Mouse (Mus musculus) ES-Bruce4 (cell line): Measurements from ENCODE around the gene Capn15.

Experiments used
- CTCF ChIP-seq: IDR thresholded peaks from one replicate; pipeline ENCODE4 v1.8.1; 2011; ENCODE audit warnings: low read depth, low read length
- EP300 ChIP-seq: IDR thresholded peaks from 2 replicates; pipeline ENCODE4 v1.6.1; 2011; ENCODE audit warnings: low read depth, low read length; ENCODE audit not compliant: insufficient read depth
- POLR2A ChIP-seq: IDR thresholded peaks from one replicate; pipeline ENCODE4 v1.8.1; 2011; ENCODE audit warnings: low read length; ENCODE audit not compliant: insufficient read depth

DNA sequence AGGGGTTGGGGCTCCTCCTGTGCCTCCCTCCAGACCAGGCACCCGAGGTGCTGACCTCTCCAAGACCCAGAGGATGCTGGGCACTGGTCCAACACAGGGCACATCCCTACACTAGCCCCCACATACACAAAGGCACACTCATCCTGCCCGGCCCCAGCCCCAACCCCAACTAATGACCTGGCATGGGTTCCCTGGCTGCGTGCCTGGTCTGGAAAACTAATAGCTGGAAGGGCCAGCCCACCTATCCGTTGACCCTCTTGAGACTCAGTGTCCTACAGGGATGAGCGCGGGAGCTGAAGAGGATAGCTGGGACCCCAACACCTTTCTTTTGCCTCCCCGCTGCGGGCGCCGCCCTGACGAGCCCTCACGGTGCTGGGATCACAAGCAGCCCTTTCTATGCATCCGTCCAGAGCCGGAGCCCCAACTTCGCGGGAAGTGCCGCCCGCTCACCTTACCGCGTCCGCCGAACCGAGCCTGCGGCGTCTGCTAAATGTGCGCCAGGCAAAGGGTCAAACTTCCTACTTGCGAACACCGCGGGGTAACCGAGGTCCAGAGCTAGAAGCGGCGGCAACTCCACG is 34.3 kb downstream of the Capn15 start:
- TF ChIP-seq EP300, result no peak
- no peak for TF ChIP-seq POLR2A
- no peak for TF ChIP-seq CTCF
